Mouse (Mus musculus): ENCODE measurements around the gene Gm11562.
"Not testable (repeated sequence)": the region's sequence is repeated elsewhere in the genome, so short reads cannot be mapped to it uniquely, and the experiment has no call there.

The Gm11562 gene

GRCm38 (mm10) chr11:99620335-99620734, at the start of gene Gm11562:
Gene Gm11562 (minus strand): TSS chr11:99620435.
- no peak for DNase-seq

GRCm38 (mm10) chr11:99665860-99666259, 45.6 kb upstream of the Gm11562 start, which contains the start of gene Krtap4-6:
Gene Krtap4-6 (minus strand): TSS chr11:99665960.
- DNase-seq, result no peak

GRCm38 (mm10) chr11:99662802-99663201, 42.6 kb upstream of the Gm11562 start:
- no peak for DNase-seq

- no peak for DNase-seq
These were observed 39.0 kb upstream of the Gm11562 start for GRCm38 (mm10) chr11:99659256-99659655.

- DNase-seq, result not testable (repeated sequence)
These were observed 38.3 kb upstream of the Gm11562 start, which contains the start of gene Gm11563 for GRCm38 (mm10) chr11:99658467-99659010. Gene Gm11563 (minus strand): TSS chr11:99658960.

- no peak for DNase-seq
These were observed 36.8 kb upstream of the Gm11562 start for GRCm38 (mm10) chr11:99657051-99657450.

- no peak for DNase-seq
These were observed 29.9 kb upstream of the Gm11562 start, which contains the start of gene Gm11555 for GRCm38 (mm10) chr11:99650136-99650535. Gene Gm11555 (minus strand): TSS chr11:99650236.

- no peak for DNase-seq
These were observed 26.2 kb upstream of the Gm11562 start for GRCm38 (mm10) chr11:99646444-99646843.

GRCm38 (mm10) chr11:99644351-99644750, 24.1 kb upstream of the Gm11562 start:
- DNase-seq, result no peak

GRCm38 (mm10) chr11:99643635-99644139, 23.5 kb upstream of the Gm11562 start, which contains the start of gene Krtap4-7:
Gene Krtap4-7 (minus strand): TSS chr11:99644089.
- DNase-seq, result not testable (repeated sequence)

GRCm38 (mm10) chr11:99640926-99641325, 20.7 kb upstream of the Gm11562 start:
- no peak for DNase-seq

- DNase-seq, result no peak
These were observed 16.9 kb upstream of the Gm11562 start for GRCm38 (mm10) chr11:99637086-99637485.

- no peak for DNase-seq
These were observed 14.5 kb upstream of the Gm11562 start, which contains the start of gene Krtap4-2 for GRCm38 (mm10) chr11:99634653-99635134. Gene Krtap4-2 (minus strand): TSS chr11:99635084.

GRCm38 (mm10) chr11:99633293-99633692, 13.1 kb upstream of the Gm11562 start:
- DNase-seq, result no peak

GRCm38 (mm10) chr11:99630890-99631289, 10.7 kb upstream of the Gm11562 start:
- no peak for DNase-seq

GRCm38 (mm10) chr11:99628138-99628537, 7.9 kb upstream of the Gm11562 start, which contains the start of gene Krtap4-1:
Gene Krtap4-1 (minus strand): TSS chr11:99628238.
- DNase-seq, result no peak

GRCm38 (mm10) chr11:99614796-99615363, 5.4 kb downstream of the Gm11562 start, which contains the start of gene Krtap2-4:
Gene Krtap2-4 (minus strand): TSS chr11:99614846.
- no peak for DNase-seq

- DNase-seq, result not testable (repeated sequence)
These were observed 10.1 kb downstream of the Gm11562 start, which contains the start of gene Gm11937 for GRCm38 (mm10) chr11:99610089-99610488. Gene Gm11937 (minus strand): TSS chr11:99610189.

GRCm38 (mm10) chr11:99609126-99609525, 11.1 kb downstream of the Gm11562 start:
- no peak for DNase-seq

GRCm38 (mm10) chr11:99603208-99603607, 17.0 kb downstream of the Gm11562 start, which contains the start of gene Gm11938:
Gene Gm11938 (minus strand): TSS chr11:99603308.
- DNase-seq, result not testable (repeated sequence)

GRCm38 (mm10) chr11:99597742-99598141, 22.5 kb downstream of the Gm11562 start, which contains the start of gene Krtap9-3:
Gene Krtap9-3 (minus strand): TSS chr11:99598105.
- not testable (repeated sequence) for DNase-seq

- DNase-seq, result no peak
These were observed 29.3 kb downstream of the Gm11562 start, which contains the start of gene Krtap1-3 for GRCm38 (mm10) chr11:99590981-99591380. Gene Krtap1-3 (minus strand): TSS chr11:99591339.

- DNase-seq, result no peak
These were observed 35.1 kb downstream of the Gm11562 start for GRCm38 (mm10) chr11:99585096-99585495.

Data from kidney, postnatal 14 days (tissue).